Mouse (Mus musculus): ENCODE results near the gene Tnk2.

Gene Tnk2

DNA sequence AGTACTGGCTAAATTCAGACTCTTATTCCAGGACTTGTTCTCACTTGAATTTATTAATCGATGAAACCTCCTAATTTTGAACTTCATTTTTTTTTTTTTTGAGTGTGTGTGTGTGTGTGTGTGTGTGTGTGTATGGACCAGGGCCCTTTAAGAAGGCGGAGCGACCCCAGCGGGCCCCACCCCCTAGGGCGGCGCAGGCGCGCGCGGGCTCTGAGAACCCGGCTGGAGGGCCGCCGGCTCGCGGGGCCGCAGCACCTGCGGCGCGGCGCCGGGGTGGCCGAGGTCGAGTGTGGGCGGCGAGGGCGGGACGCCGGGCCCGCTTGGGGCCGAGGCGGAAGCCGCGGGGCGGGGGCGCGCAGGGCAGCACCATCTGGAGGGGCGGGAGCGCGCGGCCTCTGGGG lies at the start of gene Tnk2:
Gene Tnk2 (plus strand): TSS at position 214 of the 401 bp plus-strand sequence.
- DNase-seq (ENCODE audit: low read depth, low spot score) = peak; percentile 85

- DNase-seq (ENCODE audit: low read depth, low spot score) = no peak
Measured at GRCm38 (mm10) chr16:32593916-32594315, 49.8 kb upstream of the Tnk2 start.

DNA sequence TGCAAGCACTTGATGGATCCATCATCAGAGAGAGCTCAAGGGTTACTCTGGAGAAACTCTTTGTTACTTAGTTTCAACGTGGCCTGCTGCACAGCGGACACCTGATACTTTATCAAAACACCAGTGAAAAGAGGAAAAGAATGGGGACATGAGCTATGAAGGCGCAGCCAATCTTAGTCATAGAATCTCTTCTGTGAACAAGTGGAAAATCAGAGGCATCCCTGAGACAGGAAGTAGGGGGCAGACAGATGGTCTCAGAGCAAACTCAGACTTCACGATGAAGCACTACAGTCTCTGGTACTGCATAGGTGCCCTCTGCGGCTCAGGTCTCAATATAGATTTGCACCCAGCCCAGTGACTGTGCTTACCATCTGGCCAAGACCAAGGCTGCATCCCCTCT lies 49.0 kb upstream of the Tnk2 start:
- DNase-seq (ENCODE audit: low read depth, low spot score) = no peak

DNA sequence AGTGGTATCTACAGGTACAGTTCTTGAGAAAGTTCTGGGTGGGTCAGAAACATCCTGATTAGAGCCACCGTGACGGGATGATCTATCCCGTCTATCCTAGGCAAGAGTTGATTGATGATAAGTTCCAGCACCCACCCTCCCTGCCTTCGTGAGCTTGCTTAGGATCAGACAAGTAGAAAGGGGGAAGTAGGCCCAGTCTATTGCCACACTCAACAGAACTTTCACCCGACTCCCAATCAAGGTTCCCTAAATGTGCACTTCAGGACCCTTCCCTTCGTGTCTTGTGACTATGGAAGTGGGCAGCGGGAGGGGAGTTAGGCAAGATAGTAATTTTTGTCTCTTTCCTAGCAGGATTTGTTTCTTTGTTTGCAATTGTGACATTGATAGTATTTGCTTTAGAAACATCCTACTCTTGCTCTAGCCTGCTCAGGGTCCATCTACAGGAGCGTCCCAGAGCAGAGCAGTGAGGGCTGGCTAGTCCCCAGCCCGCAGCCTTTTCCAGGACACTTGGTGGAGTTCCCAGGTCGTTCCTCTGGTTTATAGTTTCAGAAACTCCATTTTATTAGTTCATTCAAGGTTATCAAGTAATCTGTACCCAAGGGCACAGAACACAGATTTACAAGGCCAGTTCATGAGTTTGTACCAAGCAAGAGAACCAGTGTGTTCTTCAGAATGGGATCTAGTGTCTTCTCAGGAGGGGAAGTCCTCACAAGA lies 48.4 kb upstream of the Tnk2 start:
- no peak for DNase-seq (ENCODE audit: low read depth, low spot score)

GRCm38 (mm10) chr16:32597909-32598381 lies 45.7 kb upstream of the Tnk2 start:
- peak; percentile 23 for DNase-seq (ENCODE audit: low read depth, low spot score)

GRCm38 (mm10) chr16:32599151-32599550 lies 44.5 kb upstream of the Tnk2 start:
- DNase-seq (ENCODE audit: low read depth, low spot score) = no peak

- no peak for DNase-seq (ENCODE audit: low read depth, low spot score)
Measured at GRCm38 (mm10) chr16:32602193-32602685, 41.4 kb upstream of the Tnk2 start.

GRCm38 (mm10) chr16:32607562-32608343 lies 35.9 kb upstream of the Tnk2 start:
- no peak for DNase-seq (ENCODE audit: low read depth, low spot score)

DNA sequence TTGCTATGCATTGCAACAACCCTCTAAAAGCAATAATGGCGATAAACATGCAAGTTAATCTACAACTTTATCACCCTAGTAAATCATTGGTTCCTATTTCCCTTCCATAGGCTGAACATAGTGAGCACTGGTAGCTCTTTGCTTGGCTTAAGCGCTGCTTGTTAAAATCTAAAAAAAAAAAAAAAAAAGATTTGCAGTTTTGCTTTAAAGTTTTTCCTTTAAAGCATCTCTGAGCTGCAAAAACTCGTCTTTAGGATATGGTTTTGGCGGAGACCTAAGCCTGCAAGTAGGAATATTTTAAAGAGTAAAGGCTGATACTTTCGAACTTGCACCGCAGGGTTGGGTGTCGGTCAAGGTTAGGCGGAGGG lies 35.3 kb upstream of the Tnk2 start:
- DNase-seq (ENCODE audit: low read depth, low spot score) = no peak

DNA sequence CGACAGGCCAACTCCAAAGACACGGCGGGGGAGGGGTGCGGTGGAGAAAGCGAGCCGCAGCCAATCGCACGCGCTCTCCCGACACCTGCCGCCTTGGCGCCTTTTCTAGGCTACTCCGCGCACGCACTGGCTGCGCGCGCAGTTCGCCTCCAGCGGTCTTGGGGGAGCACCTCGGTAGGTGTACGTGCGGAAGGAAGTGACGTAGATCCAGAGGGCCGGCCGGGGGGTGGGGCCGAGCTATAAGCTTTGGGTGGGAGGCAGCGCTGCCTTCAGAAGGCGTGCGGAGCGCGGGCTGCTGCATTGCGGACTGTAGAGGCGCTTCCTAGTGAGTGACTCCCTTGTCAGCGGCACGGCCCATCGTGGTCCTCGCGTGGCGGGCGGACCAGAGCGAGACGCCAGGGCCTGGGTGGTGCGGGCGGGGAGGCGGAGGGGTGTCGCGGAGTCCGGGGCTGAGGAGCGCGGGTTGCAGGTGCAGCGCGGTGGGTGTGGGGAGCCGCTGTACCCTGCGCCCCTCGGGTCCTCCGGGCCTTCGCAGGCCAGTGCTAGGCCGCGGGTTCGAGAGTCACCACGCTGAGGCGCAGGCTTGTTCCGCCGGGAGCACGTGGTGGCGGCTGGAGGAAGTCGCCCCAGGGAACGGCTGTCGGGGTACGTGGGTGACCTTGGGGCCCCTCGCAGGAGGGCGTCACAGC lies 34.8 kb upstream of the Tnk2 start, which contains the start of gene Tfrc:
Gene Tfrc (plus strand): TSS at position 209 of the 689 bp plus-strand sequence.
- DNase-seq (ENCODE audit: low read depth, low spot score) = peak; percentile 100

GRCm38 (mm10) chr16:32609401-32609779 lies 34.3 kb upstream of the Tnk2 start:
- DNase-seq (ENCODE audit: low read depth, low spot score) = peak; percentile 67

DNA sequence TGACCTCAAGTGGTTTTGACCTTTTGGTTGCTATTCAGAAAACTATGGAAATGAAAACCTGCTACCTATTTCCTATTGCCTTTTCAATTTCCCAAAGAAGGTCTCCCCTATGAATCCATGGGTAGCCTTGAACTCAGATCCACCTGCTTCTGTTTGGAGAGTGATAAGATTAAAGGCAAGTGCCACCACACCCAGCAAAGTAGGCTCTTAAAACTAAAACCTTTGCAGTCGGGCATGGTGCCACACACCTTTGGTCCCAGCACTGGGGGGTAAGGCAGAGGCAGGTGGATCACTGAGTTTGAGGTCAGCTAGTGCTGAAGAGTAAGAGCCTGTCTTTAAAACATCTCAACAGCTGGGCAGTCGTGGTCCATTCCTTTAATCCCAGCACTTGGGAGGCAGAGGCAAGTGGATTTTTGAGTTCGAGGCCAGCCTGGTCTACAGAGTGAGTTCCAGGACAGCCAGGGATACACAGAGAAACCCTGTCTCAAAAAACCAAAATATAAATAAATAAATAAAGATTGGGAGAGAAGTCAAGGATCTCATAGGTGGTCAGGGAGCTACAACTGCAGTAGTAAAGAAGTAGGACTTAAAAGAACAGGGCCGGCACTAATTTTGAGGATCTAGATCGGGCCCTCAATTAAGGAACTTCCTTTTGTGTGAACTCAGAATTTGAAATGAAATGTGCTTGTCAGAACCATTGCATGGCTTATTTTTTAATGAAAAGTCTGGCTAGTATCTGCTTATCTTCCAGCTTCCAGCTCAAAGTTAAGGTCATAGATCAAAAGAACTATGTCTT lies 33.0 kb upstream of the Tnk2 start:
- DNase-seq (ENCODE audit: low read depth, low spot score) = no peak

DNA sequence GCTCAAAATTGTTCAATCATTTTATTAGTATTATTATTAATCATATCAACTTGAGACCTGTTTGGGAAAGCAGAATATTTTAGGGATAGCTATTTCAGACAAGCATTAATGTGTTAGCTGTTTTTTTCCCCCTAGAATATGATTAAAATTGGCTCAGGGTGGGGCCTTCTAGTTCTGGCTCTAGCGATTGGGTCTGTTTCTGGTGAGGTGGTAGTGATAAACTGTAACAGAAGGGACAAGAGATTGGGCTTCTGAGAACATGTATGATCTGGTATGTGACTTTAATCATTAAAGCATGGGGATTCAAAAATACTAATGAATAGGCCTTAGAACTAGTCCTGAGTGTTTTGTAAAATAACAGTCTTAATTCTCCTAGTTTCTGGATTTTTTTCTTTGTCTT lies 31.6 kb upstream of the Tnk2 start:
- DNase-seq (ENCODE audit: low read depth, low spot score) = no peak

- no peak for DNase-seq (ENCODE audit: low read depth, low spot score)
Measured at GRCm38 (mm10) chr16:32613269-32613834, 30.3 kb upstream of the Tnk2 start.

DNA sequence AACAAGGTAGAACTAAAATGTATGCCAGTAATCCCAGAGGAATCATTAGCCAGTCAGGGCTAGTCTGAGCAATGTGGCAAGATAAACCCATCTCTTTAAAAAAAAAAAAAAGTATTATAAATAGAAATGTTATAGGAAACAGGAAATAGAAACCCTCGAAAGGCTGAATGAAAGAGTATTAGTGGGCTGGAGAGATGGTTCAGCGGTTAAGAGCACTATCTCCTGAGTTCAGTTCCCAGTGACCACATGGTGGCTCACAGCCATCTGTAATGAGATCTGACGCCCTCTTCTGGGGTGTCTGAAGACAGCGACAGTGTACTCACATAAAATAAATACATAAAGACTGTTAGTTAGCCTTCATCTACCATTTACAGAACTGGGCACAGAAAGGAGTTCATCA lies 29.6 kb upstream of the Tnk2 start:
- peak; percentile 28 for DNase-seq (ENCODE audit: low read depth, low spot score)

DNA sequence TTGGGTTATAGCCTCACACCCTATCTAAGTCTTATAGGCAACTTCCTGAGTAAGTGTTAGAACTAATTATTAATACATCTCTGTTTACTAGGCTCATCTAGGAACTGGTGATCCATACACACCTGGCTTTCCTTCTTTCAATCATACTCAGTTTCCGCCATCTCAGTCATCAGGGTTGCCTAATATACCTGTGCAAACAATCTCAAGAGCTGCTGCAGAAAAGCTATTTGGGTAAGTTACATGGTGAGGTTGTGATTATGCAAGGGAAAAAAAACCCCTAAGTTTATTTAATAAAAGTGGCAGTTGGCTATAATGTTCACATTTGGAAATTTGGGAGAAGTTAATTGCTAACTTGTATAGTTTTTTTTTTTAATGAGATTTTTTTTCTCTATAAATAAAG lies 24.7 kb upstream of the Tnk2 start:
- DNase-seq (ENCODE audit: low read depth, low spot score) = no peak

- DNase-seq (ENCODE audit: low read depth, low spot score) = no peak
Measured at GRCm38 (mm10) chr16:32628140-32628539, 15.5 kb upstream of the Tnk2 start.

DNA sequence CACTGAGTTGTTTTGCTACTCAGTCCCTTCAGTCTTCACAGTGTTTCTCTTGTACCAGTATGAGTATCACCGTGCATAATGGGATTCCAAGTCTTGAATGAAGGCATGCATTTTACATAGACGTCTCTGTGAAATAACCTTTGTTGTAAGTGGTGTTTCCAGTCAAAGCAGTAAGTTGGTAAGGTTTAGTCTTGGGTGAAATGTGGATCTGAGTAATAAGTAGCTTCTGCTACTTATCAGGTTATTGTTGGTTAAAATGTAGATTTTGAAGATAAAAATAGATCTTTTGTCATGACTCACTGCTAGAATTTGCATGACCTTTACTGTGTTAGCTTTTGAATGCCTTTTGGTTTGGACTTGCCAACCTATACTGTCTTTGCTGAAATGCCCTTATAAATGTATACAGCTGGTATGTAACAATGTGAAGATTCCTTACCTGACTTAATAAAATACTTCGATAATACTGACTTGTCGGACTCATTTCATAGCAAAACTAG lies 11.3 kb upstream of the Tnk2 start:
- DNase-seq (ENCODE audit: low read depth, low spot score) = no peak

DNA sequence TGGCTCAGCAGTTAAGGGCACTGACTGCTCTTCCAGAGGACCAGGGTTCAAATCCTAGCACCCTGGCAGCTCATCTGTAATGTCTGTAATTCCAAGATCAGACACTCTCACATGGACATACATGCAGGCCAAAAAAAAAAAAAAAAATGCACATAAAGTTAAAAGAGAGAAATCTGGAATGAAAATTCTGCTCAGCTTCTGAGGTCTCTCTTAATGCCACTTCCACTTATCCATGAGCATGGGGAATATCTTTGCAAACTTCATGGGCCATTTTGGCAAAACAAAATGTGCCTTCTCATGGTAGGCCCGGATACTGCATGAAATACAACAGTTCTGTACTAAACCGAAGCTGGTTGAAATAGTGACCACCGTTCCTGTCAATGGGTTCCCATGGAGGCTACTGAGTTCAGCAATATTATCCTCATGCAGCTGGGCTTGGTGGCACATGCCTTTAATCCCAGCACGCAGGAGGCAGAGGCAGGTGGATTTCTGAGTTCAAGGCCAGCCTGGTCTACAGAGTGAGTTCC lies 10.1 kb upstream of the Tnk2 start:
- DNase-seq (ENCODE audit: low read depth, low spot score) = no peak

GRCm38 (mm10) chr16:32634183-32634582 lies 9.5 kb upstream of the Tnk2 start:
- DNase-seq (ENCODE audit: low read depth, low spot score) = peak; percentile 41

- DNase-seq (ENCODE audit: low read depth, low spot score) = peak; percentile 77
Measured at GRCm38 (mm10) chr16:32635314-32635713, 8.4 kb upstream of the Tnk2 start.

All from R1 (cell line).